Mouse (Mus musculus) layer of hippocampus, postnatal 36 days (tissue): ENCODE data around the gene Dagla. TPM values are rescaled to one million over a fixed set of nuclear protein-coding genes. Genes with fewer than 3 reads are reported as not detected.

Source experiments
- DNase-seq, 2 experiments: peaks; one replicate each; pipeline ENCODE4 v3.0.0; 2022
- total RNA-seq, 2 experiments: library from RNA; stranded (reverse); gene quantifications; 2 replicates each; pipeline ENCODE4 v1.2.3; 2021

The Dagla gene
- total RNA-seq, 2 experiments from 2014 or later: 122 to 123 TPM

DNA sequence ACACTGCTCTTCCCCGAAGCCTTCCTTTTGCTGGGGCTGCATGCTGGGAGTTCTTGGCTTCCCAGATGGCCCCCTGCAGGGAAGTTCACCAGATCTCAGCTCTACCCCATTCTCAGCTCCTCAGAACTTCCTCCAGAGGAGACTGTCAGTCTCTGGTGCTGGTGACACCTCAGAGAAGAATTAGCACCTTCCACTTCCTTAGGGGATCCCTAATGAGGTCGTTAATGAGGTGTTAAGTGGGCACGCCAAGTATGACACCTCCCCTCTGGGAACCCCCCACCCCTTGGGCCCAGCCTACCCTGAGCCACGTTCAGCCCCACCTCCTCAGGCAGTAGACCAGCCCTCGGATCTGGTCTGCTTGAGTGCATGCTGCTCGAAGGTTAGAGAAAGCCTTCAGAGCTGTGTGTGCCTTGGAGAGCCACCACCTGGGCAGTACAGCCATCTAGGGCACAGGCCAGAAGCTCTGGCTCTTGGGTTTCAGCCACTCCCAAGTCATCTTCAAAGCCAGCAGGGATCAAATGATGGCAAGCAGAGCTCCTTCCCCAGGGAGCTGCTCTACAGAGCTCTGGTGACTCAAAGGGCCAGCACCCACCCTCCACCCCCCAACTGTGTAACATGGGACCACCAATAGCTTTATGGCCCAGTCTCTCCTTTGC is 25.9 kb downstream of the Dagla start:
- no peak for DNase-seq

DNA sequence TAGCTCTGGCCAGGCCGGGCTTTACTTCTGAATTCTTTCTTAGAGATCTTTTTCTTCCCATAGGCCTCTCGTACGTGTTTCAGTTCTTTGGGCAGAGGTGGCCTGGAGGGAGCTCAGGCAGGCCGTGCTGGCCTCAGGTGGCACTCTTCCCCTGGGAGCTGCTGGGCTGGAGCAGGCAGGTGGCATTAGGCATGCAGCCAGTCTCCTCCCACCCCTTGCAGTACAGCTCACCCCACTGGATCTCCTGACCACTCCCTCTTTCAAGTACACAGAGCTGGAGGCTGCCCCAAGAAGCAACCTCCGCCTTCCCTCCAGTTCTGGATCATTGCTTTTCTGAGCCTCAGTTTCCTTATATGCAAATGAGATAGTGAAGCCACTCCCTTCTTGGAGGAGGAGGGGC is 26.9 kb downstream of the Dagla start:
- DNase-seq: no peak

DNA sequence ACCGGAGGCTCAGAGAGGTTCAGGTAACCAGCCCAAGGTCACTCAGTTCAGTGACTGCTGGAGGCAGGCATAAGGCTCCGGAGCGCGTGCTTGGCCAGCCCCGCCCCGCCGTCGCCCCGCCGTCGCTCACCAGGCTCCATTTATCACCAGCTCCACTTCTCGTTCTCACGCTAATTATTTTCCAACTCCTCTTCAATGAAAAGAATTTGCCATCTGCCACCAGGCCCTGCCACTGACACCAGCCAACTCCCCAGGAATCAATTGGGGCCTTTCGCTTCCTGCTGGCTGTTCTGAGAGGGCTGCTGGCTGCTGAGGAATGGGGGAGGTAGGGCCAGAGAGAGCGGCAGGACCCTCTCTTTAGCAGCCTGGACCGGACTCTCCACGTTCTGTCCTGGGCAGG is 27.3 kb downstream of the Dagla start:
- peak in 1 of 2 experiments; percentile 69 for DNase-seq

DNA sequence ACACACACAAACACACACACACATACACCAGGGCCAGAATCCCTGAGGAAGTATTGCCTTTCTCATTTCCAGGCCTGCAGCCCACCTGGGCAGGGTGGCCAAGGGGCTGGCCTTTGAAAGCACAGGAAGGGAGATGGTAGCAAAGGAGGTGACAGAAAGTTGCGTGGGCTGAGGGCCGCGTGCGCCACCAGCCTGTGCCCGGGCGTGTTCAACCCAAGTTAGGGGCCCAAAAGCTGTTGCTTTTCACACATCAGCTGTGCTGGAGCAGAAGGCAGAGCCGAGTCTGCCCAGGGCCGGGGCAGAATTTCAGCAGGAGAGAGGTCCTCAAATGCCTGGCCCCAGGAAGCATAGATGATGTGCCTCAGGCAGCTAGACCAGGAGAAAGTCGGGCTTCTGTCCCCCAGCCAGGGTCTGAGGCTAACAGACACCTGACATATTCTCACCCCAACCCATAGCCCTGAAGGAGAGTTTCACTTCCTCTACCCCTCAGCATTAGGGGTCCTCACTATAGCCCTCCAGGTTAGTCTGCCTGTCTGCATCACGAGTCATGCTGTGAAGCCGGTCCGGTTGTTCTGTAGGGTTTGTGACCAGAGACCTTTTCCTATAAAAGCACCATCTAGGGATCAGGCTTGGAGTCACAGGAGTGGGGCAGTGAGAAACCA is 28.1 kb downstream of the Dagla start:
- peak in 1 of 2 experiments; percentile 72 for DNase-seq

DNA sequence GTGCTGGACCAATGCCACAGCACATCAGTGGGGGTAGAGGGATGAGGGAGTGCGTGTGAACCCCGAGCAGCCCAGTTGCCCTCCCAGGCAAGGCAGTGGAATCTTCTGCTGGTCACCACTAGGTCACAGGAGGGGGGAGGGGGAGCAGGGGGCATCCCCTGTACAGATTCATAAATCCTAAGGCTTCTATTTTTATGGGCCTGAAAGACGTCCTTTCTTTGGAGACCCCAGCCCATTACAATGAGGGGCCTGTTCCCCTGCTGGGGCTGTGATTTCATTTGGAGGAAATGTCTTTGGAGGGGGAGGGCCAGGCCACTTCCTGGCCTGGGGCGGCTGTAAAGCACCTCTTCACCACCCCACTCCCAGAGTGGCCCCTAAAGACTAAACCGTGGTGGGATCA is 30.6 kb downstream of the Dagla start:
- no peak for DNase-seq

DNA sequence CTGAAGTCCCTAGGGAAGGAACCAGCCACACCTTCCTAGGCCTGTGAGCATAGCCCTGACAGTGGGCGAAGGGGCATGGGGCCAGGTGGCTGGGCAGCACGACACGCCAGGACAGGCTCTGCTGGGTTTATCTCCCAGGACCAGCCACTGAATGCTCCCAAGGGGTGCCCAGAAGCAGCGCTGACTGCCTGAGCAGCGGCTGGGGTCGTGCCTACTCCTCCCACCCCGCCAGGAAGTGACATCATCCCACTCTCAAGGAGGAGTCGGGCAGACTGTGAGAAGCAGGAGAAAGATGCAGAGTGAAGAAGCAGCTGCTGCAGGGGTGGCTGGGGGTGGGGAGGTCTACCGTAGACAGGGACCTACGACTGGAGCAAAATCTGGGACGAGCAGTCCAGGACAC is 31.9 kb downstream of the Dagla start:
- DNase-seq: no peak

DNA sequence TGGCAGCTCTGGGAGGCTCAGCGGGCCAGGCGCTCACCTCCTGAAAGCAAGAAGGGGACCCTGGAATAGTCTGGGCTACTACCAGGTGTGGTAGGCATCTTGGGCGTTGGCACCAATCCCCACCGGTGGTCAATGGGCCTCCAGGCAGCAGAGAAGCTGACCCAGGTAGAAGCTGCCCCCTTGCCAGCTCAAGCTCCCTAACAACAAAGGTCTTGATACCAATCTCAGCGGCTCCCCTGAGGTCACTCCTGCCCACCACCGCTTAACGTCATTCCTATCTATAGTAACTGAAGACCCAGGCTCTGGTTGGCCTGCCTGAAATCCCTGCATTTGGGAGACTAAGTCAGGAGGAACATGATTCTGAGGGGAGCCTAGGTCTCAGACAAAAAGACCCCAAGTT is 33.1 kb downstream of the Dagla start:
- no peak for DNase-seq

DNA sequence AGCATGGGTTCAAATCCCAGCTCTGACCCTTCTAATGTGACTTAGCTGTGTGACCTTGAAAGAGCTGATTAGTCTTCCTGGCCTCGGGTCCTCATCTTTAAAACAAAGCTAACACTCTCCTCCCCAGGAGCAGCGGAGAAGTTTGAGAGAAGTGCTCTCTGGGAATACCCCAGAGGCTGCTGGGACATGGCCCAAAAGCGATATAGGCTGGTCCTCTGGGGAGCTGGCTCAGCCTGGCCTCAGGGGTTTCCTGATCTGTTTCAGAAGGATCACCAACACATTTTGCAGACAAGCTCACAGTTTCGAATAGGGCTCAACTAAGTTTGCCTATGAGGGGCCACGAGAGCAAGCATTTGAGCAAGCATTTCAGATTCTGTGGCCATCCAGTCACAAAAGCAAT is 34.3 kb downstream of the Dagla start:
- DNase-seq: no peak

DNA sequence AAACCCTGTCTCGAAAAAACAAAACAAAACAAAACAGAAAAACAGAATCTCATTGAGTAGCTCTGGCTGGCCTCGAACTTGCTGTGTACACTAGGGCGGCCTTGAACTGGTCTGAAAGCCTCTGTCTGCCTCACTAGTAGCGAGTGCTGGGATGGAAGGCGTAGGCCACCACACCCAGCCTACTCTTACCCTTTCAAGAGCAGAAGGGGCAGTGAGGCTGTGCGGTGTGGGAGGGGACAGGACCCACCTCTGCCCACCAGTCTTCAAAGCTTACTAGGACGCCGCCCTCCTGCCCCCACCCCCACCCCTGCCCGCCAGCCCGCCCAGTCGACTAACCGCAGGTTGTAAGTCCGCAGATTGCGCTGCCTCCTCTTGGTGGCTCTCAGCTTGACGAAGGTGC is 35.8 kb downstream of the Dagla start:
- no peak for DNase-seq

DNA sequence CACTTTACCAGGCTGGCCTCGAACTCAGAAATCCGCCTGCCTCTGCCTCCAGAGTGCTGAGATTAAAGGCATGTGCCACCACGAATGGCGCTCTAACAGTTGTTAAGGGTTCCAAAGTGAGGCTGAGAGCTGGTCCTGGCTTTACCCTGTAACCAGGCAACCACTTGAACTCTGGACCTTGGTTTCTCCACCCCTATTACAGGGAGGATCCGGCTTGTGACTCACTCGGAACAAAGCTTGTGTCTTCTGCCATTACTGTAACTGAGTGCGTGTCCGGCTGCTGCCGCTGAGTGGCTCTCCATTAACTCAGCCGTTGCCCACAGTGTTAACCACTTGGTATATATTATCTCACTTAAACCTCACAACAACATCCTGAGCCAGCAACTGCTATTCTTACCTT is 36.7 kb downstream of the Dagla start:
- no peak for DNase-seq

DNA sequence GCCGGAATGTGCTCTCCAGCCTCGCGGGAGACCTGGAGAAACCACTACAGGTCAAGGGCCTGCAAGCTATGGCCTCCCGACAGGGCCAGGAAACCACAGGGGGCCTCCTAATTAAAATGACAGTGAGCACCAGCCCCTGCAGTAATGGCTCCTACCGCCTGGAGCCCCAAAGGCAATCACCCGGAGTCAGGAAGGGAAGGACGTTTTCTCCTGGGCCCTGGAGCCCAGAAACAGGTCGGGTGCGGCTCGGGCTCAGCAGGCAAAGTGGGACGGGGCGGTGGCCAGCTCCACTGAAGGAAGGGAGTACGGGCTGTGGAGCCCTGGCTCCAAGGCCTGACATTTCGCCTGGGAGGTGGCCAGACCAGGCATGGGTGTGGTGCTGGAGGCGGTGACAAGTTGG is 37.6 kb downstream of the Dagla start:
- DNase-seq: no peak

DNA sequence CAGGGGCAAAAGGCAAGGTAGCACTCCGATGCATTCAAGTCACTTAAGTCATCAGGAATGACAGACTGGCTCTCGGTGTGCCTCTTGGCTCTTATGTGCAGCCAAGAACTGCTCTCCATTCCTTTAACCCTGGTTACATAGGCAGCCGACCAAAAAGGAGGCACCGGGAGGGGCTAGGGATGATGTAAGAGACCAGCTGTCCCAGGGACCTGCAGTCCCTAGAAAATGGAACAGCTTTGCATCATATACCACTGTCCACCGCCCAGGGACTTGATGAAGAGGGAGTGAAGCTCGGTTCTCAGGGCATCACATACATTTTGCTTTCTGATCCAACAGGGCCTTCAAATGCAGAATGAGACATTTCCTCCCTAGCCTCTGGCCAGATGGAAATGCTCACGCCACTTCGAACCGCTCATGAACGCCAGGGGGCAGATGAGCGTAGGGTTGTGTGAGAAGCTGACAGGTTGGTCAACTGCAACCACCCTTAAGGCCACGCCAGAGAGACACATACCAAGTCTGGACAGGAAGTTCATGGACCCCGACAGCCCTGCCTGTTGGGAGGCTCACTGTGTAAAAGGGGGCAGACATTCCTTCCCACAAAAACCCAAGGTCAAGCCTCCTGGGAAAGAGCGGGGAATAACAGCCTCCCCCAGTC is 38.4 kb downstream of the Dagla start:
- DNase-seq: peak; percentile 62 to 75

DNA sequence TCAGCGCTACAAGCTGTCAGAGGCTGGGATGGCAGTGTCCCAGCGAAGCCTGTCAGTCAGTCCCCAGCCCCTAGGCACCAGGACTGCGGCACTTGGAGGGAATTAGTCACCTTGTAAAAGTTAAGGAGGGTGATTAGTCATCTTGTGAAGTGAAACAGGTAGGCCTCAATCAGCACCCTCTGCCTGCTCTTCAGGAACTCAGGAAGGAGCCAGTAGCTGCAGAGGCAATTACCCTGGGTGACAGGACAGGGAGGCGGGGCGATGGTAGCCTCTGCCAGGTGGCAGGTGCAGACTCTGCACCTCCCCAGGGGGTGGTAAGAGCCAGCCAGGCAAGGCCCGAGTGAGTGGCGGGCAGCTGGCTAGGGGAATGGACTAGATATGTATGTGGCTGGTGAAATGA is 43.3 kb downstream of the Dagla start:
- no peak for DNase-seq

DNA sequence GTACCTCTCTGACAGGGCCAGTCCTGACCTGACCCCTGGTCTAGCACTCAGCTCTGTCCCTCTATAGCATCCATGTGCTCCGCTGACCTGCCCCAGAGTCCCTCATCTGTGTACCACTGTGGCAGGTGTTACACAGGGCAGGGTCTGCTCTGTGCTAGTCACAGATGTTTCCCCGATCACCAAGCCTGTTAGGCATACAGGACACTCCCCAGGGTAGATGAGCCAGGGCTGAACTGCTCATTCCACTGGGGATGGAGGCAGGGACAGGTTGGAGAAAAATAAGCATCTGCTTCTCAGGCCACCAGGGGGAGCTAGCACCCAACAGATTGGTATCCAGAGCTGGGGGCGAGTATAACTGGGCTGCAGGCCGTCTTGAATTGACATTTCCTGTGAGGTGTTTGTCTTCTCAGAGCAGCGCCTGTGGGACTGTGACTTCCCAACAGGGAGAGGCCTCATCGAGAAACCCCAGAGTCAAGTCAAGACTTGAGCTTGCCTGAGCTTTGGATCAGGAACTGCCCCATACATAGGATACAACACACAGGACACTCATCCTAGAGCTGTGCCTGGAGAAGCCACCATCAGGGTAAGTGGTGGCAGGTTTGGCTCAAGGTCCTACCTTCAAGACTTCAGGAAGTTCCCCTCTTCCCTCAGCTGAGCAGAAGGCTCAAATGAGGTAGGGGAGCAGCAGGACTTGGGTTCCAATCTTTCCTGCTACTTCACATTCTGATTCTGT is 46.2 kb downstream of the Dagla start:
- peak; percentile 81 to 82 for DNase-seq

DNA sequence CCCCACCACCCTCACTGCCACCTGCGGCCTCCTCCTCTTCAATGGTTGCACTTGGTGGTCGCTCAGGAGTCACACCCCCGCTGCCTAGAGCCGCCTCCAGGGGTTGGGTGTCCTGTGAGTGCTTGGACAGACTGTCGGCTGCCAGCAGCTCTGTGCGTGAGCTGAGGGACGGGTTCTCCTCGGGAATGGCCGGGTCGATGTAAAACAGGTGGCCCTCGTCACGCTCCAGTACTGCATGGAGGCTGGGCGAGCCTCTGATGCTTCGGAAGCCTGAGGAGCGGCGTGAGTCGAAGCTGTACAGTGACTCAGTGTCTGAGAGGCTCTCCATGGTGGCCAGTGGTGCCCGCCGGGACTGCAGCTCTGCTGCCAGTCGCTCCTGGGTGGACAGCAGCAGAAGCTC is 56.5 kb downstream of the Dagla start:
- DNase-seq: no peak

DNA sequence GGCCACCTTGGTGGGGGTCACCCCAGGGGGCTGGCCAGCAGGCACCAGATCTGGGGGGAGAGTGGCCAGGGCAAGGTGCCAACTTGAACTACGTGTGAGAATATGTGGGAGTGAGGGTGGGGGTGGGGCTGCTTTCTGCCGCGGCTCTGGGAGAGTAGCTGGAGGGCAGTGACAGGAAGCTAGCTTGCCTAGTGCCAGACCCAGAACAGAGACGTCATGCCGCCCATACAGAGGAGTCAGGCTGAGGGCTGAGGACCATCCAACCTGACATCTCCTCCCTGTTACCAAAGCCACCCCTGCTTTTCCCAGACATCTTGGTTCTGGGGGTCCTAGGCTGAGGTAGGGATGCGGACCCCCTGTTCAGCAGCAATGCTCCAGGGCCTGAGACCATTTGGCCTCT is 57.5 kb downstream of the Dagla start:
- no peak for DNase-seq

DNA sequence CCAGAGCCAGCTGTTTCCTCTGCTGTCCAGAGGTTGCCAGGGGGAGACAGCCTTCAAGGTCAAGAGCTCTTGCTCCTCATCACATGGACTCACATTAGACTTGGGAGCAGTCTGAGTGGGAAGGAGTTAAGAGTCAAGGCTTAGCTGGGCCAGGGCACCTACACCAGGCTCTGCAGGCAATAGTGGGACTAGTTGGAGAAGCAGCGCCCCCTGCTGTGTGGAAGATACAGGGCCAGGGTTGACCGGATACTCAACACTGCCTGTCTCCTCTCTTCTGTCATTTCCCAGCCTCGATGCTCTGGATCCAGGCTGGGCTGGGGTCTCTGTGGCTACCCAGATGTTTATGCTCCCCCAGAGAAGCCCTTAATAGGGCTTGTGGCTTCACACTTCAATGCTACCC is 60.5 kb downstream of the Dagla start:
- peak in 1 of 2 experiments; percentile 57 for DNase-seq

DNA sequence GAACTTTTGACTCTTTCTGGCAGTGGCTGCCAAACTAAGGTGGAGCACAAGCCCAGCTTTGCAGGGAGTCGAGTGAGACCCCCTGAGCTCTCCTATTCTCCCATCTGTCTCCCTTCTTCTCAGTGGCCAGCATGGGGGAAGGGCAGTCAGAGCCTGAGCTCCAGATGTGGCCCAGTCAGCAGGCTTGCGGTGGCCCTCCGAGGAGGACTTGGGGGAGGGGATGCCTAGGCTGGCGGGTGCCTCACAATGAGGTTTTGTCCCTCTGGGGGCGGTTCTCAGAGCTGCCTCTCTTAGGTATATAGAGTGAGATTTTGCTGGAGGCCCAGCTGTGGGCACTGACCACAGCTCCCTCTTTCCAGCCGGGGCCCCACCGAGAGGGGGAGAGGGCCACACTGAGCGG is 61.8 kb downstream of the Dagla start:
- peak; percentile 30 to 51 for DNase-seq

DNA sequence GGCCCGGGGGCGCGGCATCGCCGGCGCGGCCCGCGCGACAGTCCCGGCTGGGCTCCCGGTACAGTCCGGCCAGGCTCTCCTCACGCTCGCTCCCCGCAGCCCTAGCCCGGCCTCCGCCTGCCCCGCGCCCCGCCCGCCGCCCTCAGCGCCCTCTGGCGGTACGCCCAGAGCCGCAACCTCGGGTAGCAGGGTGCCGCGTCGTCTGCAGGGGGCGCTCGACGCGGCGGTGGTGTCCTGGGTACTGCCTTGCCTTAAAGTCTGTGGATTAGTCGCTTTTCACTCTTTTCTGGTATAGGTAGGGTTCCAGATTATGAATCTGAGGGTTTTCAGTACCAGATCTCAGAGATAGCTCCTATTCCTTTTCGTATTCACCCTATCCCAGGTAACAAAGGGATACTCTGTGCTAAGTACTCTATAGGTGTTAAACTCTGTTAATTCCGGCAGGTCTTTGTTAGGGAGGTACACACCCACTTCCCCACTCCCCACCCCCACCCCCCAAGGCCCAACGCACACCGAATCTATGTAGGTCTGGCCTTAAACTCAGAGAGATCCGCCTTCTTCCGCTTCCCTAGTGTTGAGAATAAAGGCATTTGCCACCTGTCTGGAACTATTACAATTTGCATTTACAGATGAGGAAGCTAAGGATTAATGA is 63.9 kb downstream of the Dagla start, which contains the start of gene Myrf:
TSS of gene Myrf (minus strand) at position 95 of the 652 bp plus-strand sequence.
- peak; percentile 72 to 78 for DNase-seq

DNA sequence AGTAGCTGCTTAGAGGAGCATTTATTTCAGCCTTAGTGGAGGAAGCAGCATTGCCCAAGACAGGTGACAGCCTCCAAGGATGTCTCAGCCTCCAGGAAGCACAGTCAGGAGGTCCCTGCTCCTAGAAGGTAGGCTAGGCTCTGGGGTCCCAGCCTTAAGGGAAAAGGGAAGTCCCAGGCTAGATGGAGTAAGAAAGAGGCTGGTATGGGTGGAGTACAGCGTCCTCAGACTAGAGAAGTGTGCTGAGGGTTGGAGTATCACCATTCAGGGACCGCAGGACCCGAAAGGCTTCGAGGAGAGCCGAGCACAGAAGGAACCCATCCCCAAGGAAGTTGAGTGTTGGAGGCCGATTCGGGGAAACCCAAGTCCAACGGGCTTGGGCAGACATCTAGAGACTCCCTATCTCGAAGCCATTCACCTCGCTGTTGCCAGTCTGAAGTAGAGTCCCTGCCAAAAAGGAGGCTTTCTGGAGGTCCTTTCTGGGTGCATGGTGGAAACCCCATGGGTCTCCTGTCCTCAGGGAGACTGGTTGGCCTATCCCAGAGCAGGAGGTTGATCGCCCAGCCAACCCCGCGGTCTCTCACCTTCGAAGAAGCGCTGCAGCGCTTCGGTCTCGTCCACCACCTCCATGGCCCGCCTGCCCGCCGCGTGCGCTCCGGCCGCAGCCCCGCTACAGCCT is 64.6 kb downstream of the Dagla start:
- DNase-seq: no peak

DNA sequence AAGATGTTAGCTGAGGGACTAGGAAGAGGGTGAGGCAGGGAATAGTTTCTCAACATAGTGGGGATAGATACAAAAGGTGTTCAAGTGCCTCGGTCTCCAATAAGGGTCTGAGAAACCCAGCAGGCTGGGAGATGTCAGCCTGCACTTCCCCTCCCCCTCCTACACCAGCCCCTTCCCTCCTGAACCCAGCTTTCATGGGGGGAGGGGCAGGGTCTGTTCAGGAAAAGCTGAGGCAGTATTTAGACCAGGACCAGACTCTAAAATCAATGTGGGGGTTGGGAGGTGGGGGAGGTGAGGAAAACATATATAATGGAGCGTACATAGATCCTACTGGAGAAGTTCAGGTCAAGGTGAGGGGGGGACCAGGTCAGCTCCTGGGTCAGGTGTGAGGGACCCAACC is 65.3 kb downstream of the Dagla start:
- no peak for DNase-seq

DNA sequence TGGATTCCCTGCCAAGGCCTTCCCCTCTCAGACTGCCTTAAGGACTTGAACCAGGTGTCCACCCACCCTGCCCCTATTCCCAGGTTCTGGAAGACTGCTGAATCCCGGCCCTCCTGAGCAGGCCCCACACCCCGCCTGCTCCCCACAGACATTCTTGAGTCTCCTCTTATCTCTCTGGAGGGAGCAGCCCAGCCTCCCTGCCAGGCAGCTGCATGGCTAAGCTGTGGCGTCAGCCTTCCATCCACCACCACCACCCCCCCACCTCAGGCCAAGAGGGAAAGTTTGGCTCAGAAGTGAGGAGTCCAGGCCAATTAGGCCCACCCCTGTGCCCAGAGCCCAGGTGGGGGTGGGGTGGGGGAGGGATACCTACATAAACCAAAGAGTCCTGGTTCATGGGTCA is 66.2 kb downstream of the Dagla start:
- DNase-seq: no peak
